Mouse (Mus musculus) A20 (cell line): ENCODE measurements around the gene Serac1.

ENCODE experiments used
- DNase-seq: peaks from one replicate; pipeline ENCODE4 v3.0.0-alpha.2; 2011; ENCODE audit warnings: low read depth, low spot score

Serac1 gene

DNA sequence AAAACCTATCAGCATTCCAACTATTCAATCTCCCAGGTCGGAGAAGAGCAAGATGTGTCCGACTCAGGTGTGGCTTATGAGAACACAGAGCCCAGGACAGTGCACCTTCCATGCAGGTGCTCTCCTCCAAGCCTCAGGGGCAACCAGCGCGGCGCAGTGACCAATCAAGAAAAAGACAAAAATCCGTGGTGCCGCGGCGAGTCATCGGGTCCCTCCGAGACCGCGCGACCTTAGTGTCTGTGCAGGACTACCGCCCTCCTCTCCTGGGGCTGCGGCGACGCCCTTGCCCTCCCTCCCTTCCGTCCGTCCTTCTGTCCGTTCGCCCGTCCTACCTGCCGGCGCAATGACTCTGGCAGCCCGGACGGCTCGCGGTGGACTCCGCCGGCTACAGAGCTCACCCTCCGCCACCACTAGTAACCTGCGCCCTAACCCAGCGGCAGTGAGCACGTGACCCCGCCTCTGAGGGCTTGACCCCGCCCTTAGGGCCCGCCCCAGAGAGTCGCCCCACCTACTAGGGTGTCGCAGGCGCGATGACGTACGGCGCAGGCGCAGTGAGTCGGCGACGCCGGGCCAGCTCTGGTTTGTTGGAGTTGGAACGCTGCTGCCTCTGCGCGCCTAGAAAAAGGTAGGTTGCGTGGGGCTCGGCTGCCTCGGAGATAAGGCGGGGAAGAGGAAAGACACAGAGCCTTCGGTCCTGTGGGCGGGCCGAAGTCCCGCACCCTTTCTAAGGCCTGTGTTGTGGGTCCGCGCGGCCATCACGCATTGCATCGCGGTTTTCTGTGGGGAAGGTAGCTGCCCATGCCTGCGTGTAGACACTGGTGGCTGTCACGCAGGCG lies at the start of gene Serac1, which contains the start of gene Gtf2h5:
Gene Serac1 (minus strand): TSS at position 455 of the 836 bp plus-strand sequence.
Gene Gtf2h5 (plus strand): TSS at position 500 of the 836 bp plus-strand sequence.
- peak; percentile 96 for DNase-seq

GRCm38 (mm10) chr17:6128039-6128438 lies 48.5 kb upstream of the Serac1 start:
- DNase-seq = no peak

- no peak for DNase-seq
Measured at GRCm38 (mm10) chr17:6125441-6125840, 45.9 kb upstream of the Serac1 start.

DNA sequence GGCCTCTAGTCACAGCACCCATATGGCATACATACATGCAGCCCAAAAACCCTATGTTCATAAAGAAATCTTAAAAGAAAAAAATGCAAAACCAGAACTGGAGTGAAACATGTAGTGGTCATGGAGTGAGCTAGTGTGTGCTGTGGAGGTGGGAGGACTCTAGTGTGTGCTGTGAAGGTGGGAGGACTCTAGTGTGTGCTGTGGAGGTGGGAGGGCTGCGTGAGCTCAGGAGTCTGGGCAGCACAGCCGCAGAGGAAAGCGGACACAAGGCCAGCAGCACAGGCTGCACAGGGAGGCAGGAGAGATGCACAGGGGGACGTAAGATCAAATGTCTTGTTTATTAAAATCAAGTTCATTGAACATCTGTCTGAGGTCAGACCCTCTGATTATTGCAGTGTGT lies 44.2 kb upstream of the Serac1 start:
- no peak for DNase-seq

GRCm38 (mm10) chr17:6118861-6119260 lies 39.3 kb upstream of the Serac1 start:
- no peak for DNase-seq

- no peak for DNase-seq
Measured at GRCm38 (mm10) chr17:6117917-6118316, 38.4 kb upstream of the Serac1 start.

GRCm38 (mm10) chr17:6117148-6117725 lies 37.7 kb upstream of the Serac1 start:
- DNase-seq = no peak

- no peak for DNase-seq
Measured at GRCm38 (mm10) chr17:6115085-6115484, 35.5 kb upstream of the Serac1 start.

- DNase-seq = no peak
Measured at GRCm38 (mm10) chr17:6113653-6114052, 34.1 kb upstream of the Serac1 start.

DNA sequence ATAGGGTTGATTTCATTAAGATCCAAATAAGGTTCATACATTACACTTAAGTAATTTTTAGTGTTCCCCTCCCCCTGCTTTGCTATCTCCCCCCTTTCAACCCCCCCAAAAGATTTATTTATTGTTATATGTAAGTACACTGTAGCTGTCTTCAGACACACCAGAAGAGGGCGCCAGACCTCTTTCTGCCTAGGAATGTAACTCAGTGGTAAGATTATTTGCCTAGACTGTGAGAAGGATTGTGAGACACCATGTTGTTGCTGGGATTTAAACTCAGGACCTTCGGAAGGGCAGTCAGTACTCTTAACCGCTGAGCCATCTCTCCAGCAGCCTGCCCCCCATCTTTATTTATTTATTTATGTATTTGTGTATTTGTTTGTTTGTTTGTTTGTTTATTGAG lies 31.4 kb upstream of the Serac1 start:
- peak; percentile 38 for DNase-seq

GRCm38 (mm10) chr17:6108175-6108574 lies 28.6 kb upstream of the Serac1 start:
- DNase-seq = no peak

GRCm38 (mm10) chr17:6107015-6107601 lies 27.6 kb upstream of the Serac1 start:
- peak; percentile 72 for DNase-seq

DNA sequence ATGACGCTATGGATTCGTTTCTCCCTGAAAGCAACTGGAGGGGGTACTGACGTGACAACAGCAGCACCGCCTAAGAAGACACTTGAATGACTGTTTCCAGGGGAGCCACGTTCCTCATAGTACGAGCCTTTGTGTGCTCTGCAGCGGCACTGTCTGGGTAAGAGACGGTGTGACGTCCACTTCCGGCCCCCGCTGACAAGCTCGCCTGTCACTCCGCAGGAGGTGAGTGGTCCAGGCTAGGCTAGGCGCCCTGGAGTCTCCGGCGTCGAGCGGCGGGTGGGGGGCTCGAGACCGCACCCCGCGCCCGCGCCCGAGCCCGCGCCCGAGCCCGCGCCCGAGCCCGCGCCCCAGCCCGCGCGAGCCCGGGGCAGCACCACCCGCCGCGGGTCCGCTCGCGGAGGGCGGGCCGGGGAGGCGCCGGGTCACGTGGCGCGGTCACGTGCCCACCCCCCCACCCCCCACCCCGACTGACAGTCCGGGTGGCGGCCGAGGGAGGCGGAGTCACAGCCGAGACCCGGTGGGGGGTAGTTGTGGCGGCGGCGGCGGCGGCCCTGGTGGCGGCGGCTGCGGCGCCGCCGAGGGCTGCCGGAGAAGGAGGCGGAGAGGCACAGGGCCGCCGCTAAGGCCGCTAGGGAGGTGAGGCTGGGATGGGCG lies 26.9 kb upstream of the Serac1 start, which contains the start of gene Tulp4:
Gene Tulp4 (plus strand): TSS at position 77 of the 654 bp plus-strand sequence.
- DNase-seq = peak; percentile 87

GRCm38 (mm10) chr17:6103566-6103965 lies 24.0 kb upstream of the Serac1 start:
- DNase-seq = no peak

- DNase-seq = no peak
Measured at GRCm38 (mm10) chr17:6102287-6102686, 22.7 kb upstream of the Serac1 start.

GRCm38 (mm10) chr17:6097884-6098283 lies 18.3 kb upstream of the Serac1 start:
- DNase-seq = peak; percentile 69

GRCm38 (mm10) chr17:6095579-6095978 lies 16.0 kb upstream of the Serac1 start:
- no peak for DNase-seq

GRCm38 (mm10) chr17:6091604-6092003 lies 12.1 kb upstream of the Serac1 start:
- DNase-seq = no peak

DNA sequence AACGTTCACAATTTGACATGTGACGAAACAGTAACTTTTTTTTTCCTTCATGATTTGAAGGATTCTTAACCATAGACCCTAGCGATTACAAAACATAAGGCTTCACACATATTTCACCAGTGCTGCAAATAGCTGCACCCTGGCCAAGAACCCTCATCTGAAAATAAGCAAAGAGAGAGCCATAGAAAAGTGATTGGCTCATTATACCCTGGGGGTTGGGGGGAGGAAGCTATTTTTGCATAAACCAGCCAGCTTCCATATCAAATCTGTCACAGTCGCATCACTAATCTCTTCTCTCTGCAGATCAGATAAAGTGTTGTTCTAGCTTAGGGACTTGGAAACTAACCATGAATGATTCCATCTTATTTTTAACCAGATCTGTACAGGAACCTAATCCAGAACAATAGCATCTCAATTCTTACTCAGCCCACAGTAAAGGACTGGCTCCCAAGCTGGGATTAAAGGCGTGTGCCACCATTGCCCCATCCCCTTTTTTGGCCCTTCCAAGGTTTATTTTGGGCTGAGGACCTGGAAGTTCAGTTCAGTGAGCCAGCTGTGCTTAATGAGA lies 3.9 kb upstream of the Serac1 start:
- DNase-seq = no peak

GRCm38 (mm10) chr17:6073405-6073804 lies 6.1 kb downstream of the Serac1 start:
- DNase-seq = no peak

DNA sequence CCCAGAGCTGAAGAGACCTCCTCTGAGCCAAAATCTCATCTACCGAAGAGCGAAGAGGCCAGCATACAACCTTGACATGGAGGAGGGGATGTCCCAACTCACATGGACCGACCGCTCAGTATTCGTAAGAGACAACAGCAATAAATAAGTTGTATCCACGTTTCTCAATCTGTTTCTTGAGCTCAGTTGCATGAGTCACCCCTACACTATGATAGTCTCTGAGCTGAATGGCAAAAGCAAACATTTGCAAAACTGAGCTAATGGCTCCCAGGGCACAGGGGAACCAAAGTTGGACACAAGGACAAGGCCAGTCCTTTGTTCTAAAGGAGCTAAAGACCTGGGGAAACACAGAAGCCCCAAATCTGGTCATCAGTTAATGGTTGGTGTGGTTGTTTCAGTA lies 9.7 kb downstream of the Serac1 start:
- DNase-seq = no peak

DNA sequence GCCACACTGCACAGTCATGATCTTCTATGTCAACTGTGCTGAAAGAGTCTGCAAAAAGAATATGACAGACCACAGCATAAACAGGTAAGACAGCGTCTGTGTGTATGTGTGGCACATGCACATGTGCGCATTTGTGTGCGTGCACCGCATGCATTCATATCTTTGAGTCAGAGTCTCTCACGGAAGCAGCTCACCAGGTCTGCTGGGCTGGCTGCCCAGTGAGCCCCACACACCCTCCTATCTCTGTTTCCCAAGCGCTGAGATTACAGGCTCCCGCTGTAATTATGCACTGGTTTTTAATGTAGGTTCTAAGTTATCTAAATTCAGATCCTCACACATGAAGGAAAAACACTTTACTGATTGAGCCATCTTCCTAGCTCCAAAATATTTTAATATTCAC lies 11.9 kb downstream of the Serac1 start:
- no peak for DNase-seq
